Mouse (Mus musculus): ENCODE data around the gene Pcdh8. TPM values are rescaled to one million over a fixed set of nuclear protein-coding genes. Genes with fewer than 3 reads are reported as not detected.

The Pcdh8 gene
- polyA plus RNA-seq, 1 experiment from 2014 or later = 4.1 TPM

DNA sequence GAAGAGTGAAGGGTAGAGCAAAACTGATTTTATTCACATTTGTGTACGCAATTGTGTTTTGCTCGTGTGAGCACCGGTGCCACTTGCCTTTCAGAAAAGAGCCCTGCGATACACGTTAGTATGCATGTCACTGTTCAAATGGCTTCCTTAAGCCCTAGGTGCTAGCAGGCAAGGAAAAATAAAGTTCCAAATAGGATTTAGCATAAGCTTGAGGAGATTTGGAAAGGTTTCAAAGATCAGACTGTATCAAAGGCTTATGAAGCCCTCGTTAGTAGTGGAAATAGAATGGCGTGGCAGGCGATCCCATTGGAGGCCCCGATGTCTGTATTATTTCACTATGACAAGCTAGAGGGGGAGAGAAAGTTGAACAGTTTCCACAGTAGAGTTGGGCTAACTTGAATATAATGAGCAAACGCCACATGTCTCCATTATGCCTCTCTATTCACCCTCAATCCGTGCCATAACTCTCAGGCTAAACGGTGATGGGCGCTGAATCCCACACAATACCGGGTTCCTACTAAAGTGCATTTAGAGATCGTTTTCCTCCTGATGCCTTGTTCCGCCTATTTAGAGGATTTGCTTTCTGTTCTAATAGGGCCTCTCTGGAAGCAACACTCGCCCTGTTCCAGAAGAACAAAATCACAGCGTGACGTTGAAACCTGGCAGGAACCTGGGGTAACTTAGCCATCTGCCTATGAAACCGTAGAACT is 845 bp upstream of the Pcdh8 start:
- H3K9me3 ChIP-seq = no peaks in the 10 kb centered on the region
- peaks cover 93% of the 10 kb centered on the region for H3K27me3 ChIP-seq
- H3K9ac ChIP-seq = no peak overlapping the region
- peak overlapping the region; percentile 43 for H3K4me3 ChIP-seq
- peaks cover 48% of the 10 kb centered on the region for H3K4me1 ChIP-seq
- 2% methylated on average over 20 of the region's 20 CpGs for WGBS
- peak overlapping the region; percentile 80 for H3K4me2 ChIP-seq
- no peak overlapping the region for H3K27ac ChIP-seq
- ATAC-seq (ENCODE audit: insufficient number of reproducible peaks, low FRiP score, low TSS enrichment, low read depth) = no peak
- no peaks in the 10 kb centered on the region for H3K36me3 ChIP-seq

DNA sequence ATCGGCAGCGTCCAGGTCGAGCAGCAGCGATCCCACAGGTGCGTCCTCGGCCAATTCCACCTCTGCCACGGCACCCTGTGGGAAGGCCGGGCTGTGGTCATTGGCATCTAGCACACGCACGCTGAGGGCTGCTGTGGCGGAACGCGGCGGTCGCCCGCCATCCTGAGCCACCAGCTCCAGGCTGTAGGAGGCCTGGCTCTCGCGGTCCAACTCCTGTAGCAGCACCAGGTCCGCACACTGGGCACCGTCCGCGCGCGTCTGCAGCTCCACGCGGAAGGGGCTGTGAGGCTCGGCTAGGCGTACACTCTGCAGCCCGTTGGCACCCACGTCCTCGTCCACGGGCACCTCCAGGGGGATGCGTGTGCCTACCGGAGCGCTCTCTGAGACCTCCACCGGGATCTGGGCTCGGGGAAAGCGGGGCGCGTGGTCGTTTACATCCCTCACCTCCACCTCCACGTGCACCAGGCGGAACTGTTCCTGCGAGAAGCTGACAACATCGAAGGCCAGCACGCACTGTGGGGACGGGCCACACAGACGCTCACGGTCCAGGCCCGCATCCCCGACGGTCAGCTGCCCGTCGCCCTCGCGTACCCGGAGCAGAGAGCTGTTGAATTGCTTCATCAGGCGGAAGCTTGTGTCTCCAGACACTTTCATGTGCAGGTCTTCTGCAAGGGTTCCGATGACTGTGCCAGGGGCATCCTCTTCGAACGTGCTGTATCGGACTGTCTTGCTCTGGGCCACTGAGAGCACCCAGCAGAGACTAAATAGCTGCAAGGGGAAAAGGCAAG is 612 bp downstream of the Pcdh8 start:
- no peak overlapping the region for H3K27ac ChIP-seq
- peak overlapping the region; percentile 80 for H3K4me2 ChIP-seq
- H3K9ac ChIP-seq = no peak overlapping the region
- H3K4me1 ChIP-seq = peaks cover 48% of the 10 kb centered on the region
- H3K36me3 ChIP-seq = no peaks in the 10 kb centered on the region
- 4% methylated on average over 62 of the region's 62 CpGs for WGBS
- no peak for ATAC-seq (ENCODE audit: insufficient number of reproducible peaks, low FRiP score, low TSS enrichment, low read depth)
- peaks cover 94% of the 10 kb centered on the region for H3K27me3 ChIP-seq
- H3K9me3 ChIP-seq = no peaks in the 10 kb centered on the region
- H3K4me3 ChIP-seq = peak overlapping the region; percentile 43

DNA sequence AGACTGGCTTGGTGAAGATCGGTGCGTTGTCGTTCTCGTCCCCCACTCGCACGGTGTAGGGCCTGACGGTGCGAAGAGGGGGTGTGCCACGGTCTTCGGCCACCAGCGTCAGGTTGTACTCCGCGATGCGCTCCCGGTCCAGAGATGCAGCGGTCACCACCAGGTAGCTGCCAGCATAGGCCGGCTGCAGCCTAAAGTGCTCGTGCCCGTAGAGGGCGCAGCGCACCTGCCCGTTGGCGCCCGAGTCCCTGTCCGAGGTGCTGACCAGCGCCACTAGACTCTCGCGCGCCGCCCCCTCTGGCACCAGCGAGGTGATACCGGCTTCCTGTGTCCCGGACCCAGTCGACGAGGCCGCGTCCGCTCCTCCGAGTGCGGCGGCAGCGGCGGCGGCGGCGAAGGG is 1.5 kb downstream of the Pcdh8 start:
- Histone ChIP-seq H3K4me2 (peak overlapping the region; percentile 80), H3K4me1 (peaks cover 48% of the 10 kb centered on the region), H3K27ac (no peak overlapping the region), H3K9ac (no peak overlapping the region), H3K27me3 (peaks cover 91% of the 10 kb centered on the region), H3K4me3 (peak overlapping the region; percentile 43), H3K9me3 (no peaks in the 10 kb centered on the region), H3K36me3 (no peaks in the 10 kb centered on the region)
- WGBS = under 1% methylated on average over 46 of the region's 46 CpGs
- no peak; the same call in 1 of the 2 replicates for ATAC-seq (ENCODE audit: insufficient number of reproducible peaks, low FRiP score, low TSS enrichment, low read depth)

DNA sequence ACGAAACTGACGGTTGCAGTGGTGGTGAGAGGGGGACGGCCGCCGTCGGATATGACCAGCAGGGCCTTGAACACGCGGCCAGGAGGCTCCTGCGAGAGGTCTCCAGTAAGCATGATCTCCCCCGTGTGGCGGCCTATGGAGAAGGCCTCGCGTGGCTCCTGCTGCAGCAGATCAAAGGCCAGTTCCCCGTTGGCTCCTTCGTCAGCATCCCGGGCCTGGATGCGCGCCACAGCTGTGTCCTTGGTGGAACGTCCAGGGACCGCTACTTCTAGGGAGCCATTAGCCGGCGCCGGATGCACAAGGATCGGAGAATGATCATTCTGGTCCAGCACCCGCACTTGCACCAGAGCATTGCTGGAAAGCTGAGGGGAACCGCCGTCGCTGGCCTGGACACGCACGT is 2.1 kb downstream of the Pcdh8 start:
- peaks cover 85% of the 10 kb centered on the region for H3K27me3 ChIP-seq
- peak overlapping the region; percentile 80 for H3K4me2 ChIP-seq
- peaks cover 45% of the 10 kb centered on the region for H3K4me1 ChIP-seq
- no peak overlapping the region for H3K27ac ChIP-seq
- H3K9ac ChIP-seq = no peak overlapping the region
- WGBS = 8% methylated on average over 30 of the region's 30 CpGs
- no peaks in the 10 kb centered on the region for H3K9me3 ChIP-seq
- H3K4me3 ChIP-seq = peak overlapping the region; percentile 43
- no peak for ATAC-seq (ENCODE audit: insufficient number of reproducible peaks, low FRiP score, low TSS enrichment, low read depth)
- H3K36me3 ChIP-seq = no peaks in the 10 kb centered on the region

DNA sequence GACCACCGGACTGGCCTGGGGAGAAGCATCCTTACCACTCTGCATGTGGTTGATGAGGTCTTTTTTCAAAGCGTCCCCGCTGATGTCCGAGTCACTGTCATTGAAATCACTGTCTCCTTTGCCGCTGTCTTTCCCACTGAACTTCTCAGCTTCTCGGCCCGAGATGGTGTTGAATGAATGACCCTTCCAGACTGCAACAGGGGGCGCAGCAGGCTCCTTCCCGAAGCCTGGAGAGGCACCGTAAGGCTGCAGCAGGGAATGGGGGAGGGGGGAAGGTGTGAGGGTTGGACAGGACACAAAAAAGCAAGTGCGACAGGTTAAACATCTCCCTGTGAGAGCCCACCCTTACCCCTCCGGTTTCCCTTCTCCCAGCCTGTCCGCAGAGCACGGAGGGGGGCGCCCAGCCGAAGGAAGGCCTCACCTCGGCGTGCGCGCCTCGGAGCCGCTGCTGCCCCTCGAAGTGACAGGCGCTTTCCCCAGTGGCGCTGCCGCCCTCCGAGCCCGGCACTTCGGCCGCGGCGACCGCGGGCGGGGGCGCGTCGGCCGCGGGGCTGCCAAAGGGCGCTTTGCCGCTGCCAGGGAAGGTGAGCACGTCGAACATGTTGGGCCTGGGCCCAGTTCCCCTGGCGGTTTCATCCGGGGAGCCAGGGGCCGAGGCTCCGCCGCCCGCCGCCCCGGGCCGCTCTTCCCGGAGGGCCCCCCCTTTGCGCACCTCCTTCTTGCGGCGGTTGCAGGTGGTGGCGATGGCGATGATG is 2.9 kb downstream of the Pcdh8 start:
- no peak overlapping the region for H3K9ac ChIP-seq
- WGBS = 3% methylated on average over 52 of the region's 59 CpGs
- H3K4me1 ChIP-seq = peaks cover 41% of the 10 kb centered on the region
- peaks cover 77% of the 10 kb centered on the region for H3K27me3 ChIP-seq
- H3K36me3 ChIP-seq = no peaks in the 10 kb centered on the region
- H3K4me2 ChIP-seq = peak overlapping the region; percentile 80
- no peak overlapping the region for H3K27ac ChIP-seq
- no peak for ATAC-seq (ENCODE audit: insufficient number of reproducible peaks, low FRiP score, low TSS enrichment, low read depth)
- H3K9me3 ChIP-seq = no peaks in the 10 kb centered on the region
- peak overlapping the region; percentile 43 for H3K4me3 ChIP-seq

DNA sequence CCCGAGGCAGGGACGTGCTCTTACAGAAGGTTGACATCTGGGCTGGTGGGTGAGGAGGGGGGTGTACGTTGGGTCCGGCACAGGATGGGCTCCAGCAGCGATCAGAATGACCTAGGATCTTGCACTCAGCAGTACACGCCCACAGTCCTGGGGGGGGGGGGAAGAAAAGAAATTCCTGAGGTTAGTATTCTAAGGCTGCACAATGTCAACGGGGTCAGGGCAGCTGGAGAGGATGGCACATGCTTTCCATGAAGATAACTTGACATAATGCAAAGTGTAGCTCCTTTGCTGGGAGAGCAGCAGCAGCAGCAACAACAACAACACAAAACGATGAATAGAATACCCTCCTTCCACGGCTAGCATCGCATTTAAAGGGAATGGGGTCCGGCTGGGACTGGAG is 3.5 kb downstream of the Pcdh8 start:
- Histone ChIP-seq H3K27ac (no peak overlapping the region), H3K36me3 (no peaks in the 10 kb centered on the region), H3K9ac (no peak overlapping the region), H3K4me2 (no peak overlapping the region), H3K4me1 (peaks cover 41% of the 10 kb centered on the region), H3K9me3 (no peaks in the 10 kb centered on the region), H3K4me3 (peak overlapping the region; percentile 43; the same call in 1 of the 2 replicates), H3K27me3 (peaks cover 71% of the 10 kb centered on the region)
- WGBS = 11% methylated on average over 11 of the region's 11 CpGs
- no peak for ATAC-seq (ENCODE audit: insufficient number of reproducible peaks, low FRiP score, low TSS enrichment, low read depth)

DNA sequence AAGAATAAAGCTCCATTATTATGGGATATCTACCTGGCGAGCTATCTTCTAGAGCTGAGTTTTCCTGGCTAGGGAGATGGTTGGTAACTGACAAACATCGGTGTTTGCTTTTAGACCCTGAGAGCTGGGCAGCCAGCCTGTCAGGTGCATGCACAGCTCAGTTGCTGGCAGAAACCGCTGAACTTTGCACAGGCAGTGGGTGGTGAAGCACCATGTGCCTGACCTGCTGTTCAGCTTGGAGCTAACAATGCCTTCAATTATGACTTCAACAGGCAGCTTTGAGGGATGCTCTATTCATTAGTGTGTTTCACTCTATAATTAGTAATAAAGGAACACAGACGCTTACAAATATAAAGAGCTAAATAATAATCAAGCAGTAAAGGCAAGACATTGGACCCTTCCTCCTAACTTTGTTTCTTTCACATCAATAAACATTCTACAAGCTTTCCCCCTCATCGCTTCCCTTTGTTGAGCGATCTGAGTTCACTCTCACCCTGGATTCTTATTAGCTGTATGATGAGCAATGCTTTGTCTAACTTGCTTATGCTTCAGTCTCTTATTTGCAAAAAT is 5.8 kb downstream of the Pcdh8 start:
- 83% methylated on average over 6 of the region's 6 CpGs for WGBS
- H3K27ac ChIP-seq = no peak overlapping the region
- H3K4me1 ChIP-seq = peaks cover 23% of the 10 kb centered on the region
- no peak overlapping the region for H3K4me3 ChIP-seq
- no peaks in the 10 kb centered on the region for H3K36me3 ChIP-seq
- no peaks in the 10 kb centered on the region for H3K9me3 ChIP-seq
- no peak for ATAC-seq (ENCODE audit: insufficient number of reproducible peaks, low FRiP score, low TSS enrichment, low read depth)
- no peak overlapping the region for H3K9ac ChIP-seq
- H3K4me2 ChIP-seq = no peak overlapping the region
- H3K27me3 ChIP-seq = peaks cover 48% of the 10 kb centered on the region

DNA sequence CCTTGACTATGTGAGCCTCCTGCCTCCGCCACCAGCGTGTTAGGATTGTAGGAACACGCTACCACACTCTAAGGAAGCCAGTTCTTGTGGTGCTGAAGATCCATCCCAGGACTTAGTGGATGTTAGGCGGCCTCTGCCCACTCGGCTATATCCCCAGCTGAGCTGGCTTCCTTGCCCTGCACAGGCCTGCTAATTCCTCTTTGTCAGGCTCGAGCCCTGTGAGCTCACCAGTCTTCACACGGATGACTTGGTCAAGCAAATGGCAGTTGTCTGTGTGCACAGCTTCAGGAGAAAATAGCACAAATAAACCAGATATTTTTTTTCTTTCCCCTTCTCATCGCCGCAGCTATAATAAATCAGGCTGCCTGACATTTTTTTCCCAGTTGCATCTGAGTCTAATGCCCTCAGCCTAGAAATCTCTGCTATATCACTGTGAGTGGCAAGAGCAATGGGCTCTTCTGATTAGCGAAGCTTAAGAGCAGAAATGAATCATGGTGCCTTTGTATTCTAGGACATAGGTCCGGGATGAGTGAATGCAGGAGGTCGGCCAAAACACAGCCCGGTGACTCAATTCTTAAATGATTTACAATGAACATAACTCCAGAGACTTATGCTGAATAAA is 16.4 kb downstream of the Pcdh8 start:
- H3K4me1 ChIP-seq = no peaks in the 10 kb centered on the region
- no peak overlapping the region for H3K9ac ChIP-seq
- no peaks in the 10 kb centered on the region for H3K9me3 ChIP-seq
- H3K4me2 ChIP-seq = no peak overlapping the region
- no peak overlapping the region for H3K4me3 ChIP-seq
- 66% methylated on average over 13 of the region's 13 CpGs for WGBS
- H3K36me3 ChIP-seq = no peaks in the 10 kb centered on the region
- no peak overlapping the region for H3K27ac ChIP-seq
- H3K27me3 ChIP-seq = no peaks in the 10 kb centered on the region
- ATAC-seq (ENCODE audit: insufficient number of reproducible peaks, low FRiP score, low TSS enrichment, low read depth) = no peak

DNA sequence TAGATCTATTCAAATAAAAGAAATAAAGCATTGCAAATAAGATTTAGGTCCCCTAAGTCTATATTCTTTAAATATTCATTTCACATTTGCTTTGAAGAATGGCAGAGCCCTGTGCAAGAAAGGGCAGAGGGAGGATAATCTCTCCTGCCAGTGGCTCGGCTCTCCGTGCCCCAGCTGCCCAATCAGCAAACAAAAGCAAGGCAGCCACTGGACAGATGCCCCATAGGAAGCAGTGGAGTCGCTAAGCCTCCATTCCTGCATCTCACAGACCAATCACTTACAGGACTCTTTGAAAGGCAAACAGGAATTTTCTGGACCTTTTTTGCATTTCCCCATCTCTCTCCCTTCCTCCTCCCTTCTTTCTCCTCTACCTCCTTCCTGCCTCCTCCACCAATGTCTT is 17.0 kb downstream of the Pcdh8 start:
- Histone ChIP-seq H3K4me2 (no peak overlapping the region), H3K9ac (no peak overlapping the region), H3K4me1 (no peaks in the 10 kb centered on the region), H3K27me3 (no peaks in the 10 kb centered on the region), H3K4me3 (no peak overlapping the region), H3K27ac (no peak overlapping the region), H3K9me3 (no peaks in the 10 kb centered on the region), H3K36me3 (no peaks in the 10 kb centered on the region)
- ATAC-seq (ENCODE audit: insufficient number of reproducible peaks, low FRiP score, low TSS enrichment, low read depth) = no peak
- WGBS = 59% methylated on average over 3 of the region's 3 CpGs

DNA sequence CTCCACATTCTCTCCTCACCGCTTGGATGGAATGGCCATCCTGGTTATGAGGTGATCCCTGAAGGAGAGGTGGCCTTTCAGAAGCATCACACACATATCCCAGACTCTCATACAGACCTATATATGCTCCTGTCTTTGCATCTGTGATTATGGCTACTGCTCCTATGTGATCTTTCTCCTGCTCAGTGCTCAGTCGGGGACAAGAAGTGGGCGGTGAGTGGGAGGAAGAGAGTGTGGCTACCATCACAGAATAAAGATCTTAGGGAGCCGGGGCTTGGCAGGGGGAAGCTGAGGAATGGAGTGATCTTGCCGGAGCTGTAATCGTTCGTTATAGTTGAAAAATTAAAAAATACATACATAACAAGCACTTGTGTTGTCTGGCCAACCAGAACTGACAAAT is 17.4 kb downstream of the Pcdh8 start:
- ATAC-seq (ENCODE audit: insufficient number of reproducible peaks, low FRiP score, low TSS enrichment, low read depth) = no peak
- H3K36me3 ChIP-seq = no peaks in the 10 kb centered on the region
- H3K9ac ChIP-seq = no peak overlapping the region
- no peak overlapping the region for H3K4me3 ChIP-seq
- WGBS = 86% methylated on average over 7 of the region's 7 CpGs
- no peak overlapping the region for H3K27ac ChIP-seq
- H3K4me1 ChIP-seq = no peaks in the 10 kb centered on the region
- no peak overlapping the region for H3K4me2 ChIP-seq
- H3K9me3 ChIP-seq = no peaks in the 10 kb centered on the region
- no peaks in the 10 kb centered on the region for H3K27me3 ChIP-seq

DNA sequence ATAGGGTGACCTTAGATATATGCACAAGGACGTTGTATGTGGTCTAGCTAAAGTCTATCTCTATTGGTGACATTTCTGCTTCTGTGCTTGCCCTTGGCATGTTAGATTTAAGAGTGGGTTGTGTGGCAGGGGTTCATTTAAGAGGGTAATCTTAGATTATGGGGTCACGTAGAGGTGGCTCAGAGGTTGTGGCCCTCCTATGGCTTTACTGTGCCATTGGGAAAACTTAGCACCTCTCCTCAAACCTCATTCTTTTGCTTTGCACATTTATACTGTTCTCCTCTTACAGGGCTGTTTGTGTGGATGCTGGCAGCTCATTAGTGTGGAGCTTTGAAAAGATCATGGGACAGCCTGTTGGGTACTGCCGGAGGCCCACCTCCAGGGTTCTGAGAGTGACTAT is 30.6 kb downstream of the Pcdh8 start:
- Histone ChIP-seq H3K4me3 (no peak overlapping the region), H3K4me1 (no peaks in the 10 kb centered on the region), H3K9ac (no peak overlapping the region), H3K36me3 (no peaks in the 10 kb centered on the region), H3K4me2 (no peak overlapping the region), H3K27ac (no peak overlapping the region), H3K9me3 (no peaks in the 10 kb centered on the region), H3K27me3 (no peaks in the 10 kb centered on the region)
- 38% methylated on average over 3 of the region's 3 CpGs for WGBS
- no peak for ATAC-seq (ENCODE audit: insufficient number of reproducible peaks, low FRiP score, low TSS enrichment, low read depth)

Data from limb, embryonic 15.5 days (tissue).